Mouse (Mus musculus) heart, postnatal 0 days (tissue): ENCODE measurements around the gene Slamf9.
A peak's percentile ranks its signal among the peaks of the same experiment; 100 is the strongest.

Source experiments
- CTCF ChIP-seq: IDR thresholded peaks from 2 replicates; pipeline ENCODE4 v1.5.1; 2016; ENCODE audit warnings: antibody characterized with exemption, control low read depth, low read depth
- EP300 ChIP-seq: IDR thresholded peaks from 2 replicates; pipeline ENCODE4 v1.6.1; 2016; ENCODE audit warnings: antibody characterized with exemption, low read depth

DNA sequence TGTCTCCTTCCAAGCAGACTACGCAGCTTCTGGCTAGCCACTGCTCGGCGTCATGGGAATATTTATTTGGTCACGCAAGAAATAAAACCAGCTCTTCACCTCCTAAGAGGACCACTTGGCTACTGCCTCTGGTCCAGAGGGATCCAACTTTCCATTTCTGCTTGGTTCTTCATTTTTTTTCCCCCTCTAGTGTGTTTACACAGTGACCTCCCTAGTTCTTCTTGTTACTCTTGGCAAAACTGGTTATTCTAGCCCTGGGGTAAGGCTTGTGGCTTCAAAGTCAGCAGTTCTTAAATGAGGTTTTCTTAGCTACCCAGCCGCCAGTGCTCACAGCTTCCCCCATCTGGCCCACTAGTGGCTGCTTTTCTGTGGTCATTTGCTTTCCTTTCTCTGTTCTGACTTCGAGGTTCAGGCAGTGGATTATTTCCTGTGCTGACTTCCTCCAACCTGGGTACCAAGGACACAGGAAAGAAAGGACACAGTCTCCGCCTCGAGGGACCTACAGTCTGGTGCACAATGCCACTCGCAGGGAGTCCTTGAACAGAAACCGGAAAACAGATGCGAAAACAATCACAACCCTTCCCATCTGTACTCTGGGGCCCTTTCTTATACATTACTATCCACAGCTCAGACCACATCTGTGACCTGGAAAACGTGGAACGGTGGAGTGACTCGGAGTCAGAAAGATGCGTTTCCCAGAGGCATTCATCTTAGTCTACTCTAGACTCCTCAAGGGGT, 50.0 kb downstream of the Slamf9 start:
- peak; percentile 20; the same call in 1 of the 2 replicates for TF ChIP-seq CTCF
- peak; percentile 89 for TF ChIP-seq EP300
